Mouse (Mus musculus) ES-E14 (cell line): Measurements from ENCODE around the gene Pappa. TPM values are rescaled to one million over a fixed set of nuclear protein-coding genes. Genes with fewer than 3 reads are reported as not detected.

Experiments used
- DNase-seq: peaks from one replicate; pipeline ENCODE4 v3.0.0-alpha.2; 2013; ENCODE audit warnings: low read depth, low spot score
- H3K27ac ChIP-seq: 2 replicates; pipeline ENCODE4 v1.5.1; 2012; ENCODE audit warnings: low read depth, mild to moderate bottlenecking, low read length, moderate library complexity, mixed read lengths; ENCODE audit not compliant: poor library complexity, insufficient read depth, severe bottlenecking
- H3K36me3 ChIP-seq: 2 replicates; pipeline ENCODE4 v1.6.1; 2012; ENCODE audit warnings: mild to moderate bottlenecking, low read length, moderate library complexity, mixed read lengths; ENCODE audit not compliant: control insufficient read depth, poor library complexity, insufficient read depth, severe bottlenecking
- H3K4me1 ChIP-seq, 2 experiments: fragments of 150-350 bp in 1 of 2; sonication (generic) in 1 of 2; 2 replicates each; pipeline ENCODE4 v1.6.1; 2012; ENCODE audit warnings: low read length in 2 of 2, mild to moderate bottlenecking in 1 of 2, mixed read lengths in 1 of 2; ENCODE audit not compliant: control insufficient read depth in 2 of 2, insufficient read depth in 2 of 2, poor library complexity in 1 of 2
- H3K4me3 ChIP-seq, 2 experiments: fragments of 150-350 bp in 1 of 2; sonication (generic) in 1 of 2; 2 replicates each; pipeline ENCODE4 v1.5.1; 2012; ENCODE audit warnings: low read length in 2 of 2, low read depth in 1 of 2, mild to moderate bottlenecking in 1 of 2, mixed read lengths in 1 of 2; ENCODE audit not compliant: insufficient read depth in 1 of 2, poor library complexity in 1 of 2, severe bottlenecking in 1 of 2
- H3K9ac ChIP-seq: 2 replicates; pipeline ENCODE4 v1.6.1; 2012; ENCODE audit warnings: low read depth, mild to moderate bottlenecking, low read length, mixed read lengths; ENCODE audit not compliant: poor library complexity, insufficient read depth, severe bottlenecking
- H3K9me3 ChIP-seq: fragments of 150-350 bp; sonication (generic); 2 replicates; pipeline ENCODE4 v1.6.1; 2012; ENCODE audit warnings: low read depth, mild to moderate bottlenecking, low read length; ENCODE audit not compliant: control insufficient read depth, insufficient read depth
- CHD2 ChIP-seq: IDR thresholded peaks from 2 replicates; pipeline ENCODE4 v1.6.1; 2014; ENCODE audit warnings: mild to moderate bottlenecking, low read depth, low read length, inconsistent platforms
- HCFC1 ChIP-seq: IDR thresholded peaks from 2 replicates; pipeline ENCODE4 v1.6.1; 2012; ENCODE audit warnings: low read length, inconsistent platforms, borderline replicate concordance; ENCODE audit not compliant: insufficient read depth
- MAFK ChIP-seq: IDR thresholded peaks from 2 replicates; pipeline ENCODE4 v1.6.1; 2014; ENCODE audit warnings: mild to moderate bottlenecking, low read depth, low read length, inconsistent platforms; ENCODE audit not compliant: insufficient read depth
- ZC3H11A ChIP-seq: IDR thresholded peaks from 2 replicates; pipeline ENCODE4 v1.6.1; 2012; ENCODE audit warnings: low read depth, mild to moderate bottlenecking, inconsistent platforms, low read length, borderline replicate concordance
- ZNF384 ChIP-seq: IDR thresholded peaks from 2 replicates; pipeline ENCODE4 v1.6.1; 2012; ENCODE audit warnings: low read depth, low read length, inconsistent platforms
- in situ Hi-C, 2 experiments: fragments of 600-800 bp; cut with MboI; formaldehyde crosslinking; loops; one replicate each; pipeline ENCODE4 v1.15.1; 2025; ENCODE audit warnings: low sequenced_read_pairs in 2 of 2, inconsistent platforms in 1 of 2; ENCODE audit not compliant: unreplicated experiment in 2 of 2
- total RNA-seq: library from RNA; depleted of rRNA; stranded (reverse); fragments of 300-350 nt; gene quantifications from 2 replicates; pipeline ENCODE4 v1.2.3, GENCODE M21; 2012

Pappa gene
- total RNA-seq, 1 experiment, result 0.98 TPM

GRCm38 (mm10) chr4:65402286-65402685, 278.3 kb downstream of the Pappa start:
- no peak for DNase-seq
- no peak for TF ChIP-seq HCFC1
- no peak for TF ChIP-seq MAFK
- no peak for TF ChIP-seq ZNF384
- TF ChIP-seq CHD2, result no peak
- no peak for TF ChIP-seq ZC3H11A
- no peak overlapping the region for H3K27ac ChIP-seq
- H3K9me3 ChIP-seq, result no peaks in the 10 kb centered on the region
- H3K4me3 ChIP-seq, result no peak overlapping the region
- no peaks in the 10 kb centered on the region for H3K36me3 ChIP-seq
- in situ Hi-C loops, result no loop called here
- H3K9ac ChIP-seq, result no peak overlapping the region
- H3K4me1 ChIP-seq, result no peaks in the 10 kb centered on the region

- Histone ChIP-seq H3K9ac (no peak overlapping the region), H3K36me3 (no peaks in the 10 kb centered on the region), H3K4me3 (no peak overlapping the region), H3K27ac (no peak overlapping the region), H3K9me3 (no peaks in the 10 kb centered on the region), H3K4me1 (no peaks in the 10 kb centered on the region)
- in situ Hi-C loops, result no loop called here
- DNase-seq, result no peak
- no peak for TF ChIP-seq MAFK
Observed at GRCm38 (mm10) chr4:65402836-65403634, 279.1 kb downstream of the Pappa start.
